Mouse (Mus musculus): ENCODE measurements around the gene Nfib. TPM values are rescaled to one million over a fixed set of nuclear protein-coding genes. Genes with fewer than 3 reads are reported as not detected.
A peak's percentile ranks its signal among the peaks of the same experiment; 100 is the strongest.

The Nfib gene
- polyA plus RNA-seq (2015; fragmentation: Nextera tagmentation; extraction: Ambion mirVana) = 52.4 and 52.8 TPM in 2 replicates

DNA sequence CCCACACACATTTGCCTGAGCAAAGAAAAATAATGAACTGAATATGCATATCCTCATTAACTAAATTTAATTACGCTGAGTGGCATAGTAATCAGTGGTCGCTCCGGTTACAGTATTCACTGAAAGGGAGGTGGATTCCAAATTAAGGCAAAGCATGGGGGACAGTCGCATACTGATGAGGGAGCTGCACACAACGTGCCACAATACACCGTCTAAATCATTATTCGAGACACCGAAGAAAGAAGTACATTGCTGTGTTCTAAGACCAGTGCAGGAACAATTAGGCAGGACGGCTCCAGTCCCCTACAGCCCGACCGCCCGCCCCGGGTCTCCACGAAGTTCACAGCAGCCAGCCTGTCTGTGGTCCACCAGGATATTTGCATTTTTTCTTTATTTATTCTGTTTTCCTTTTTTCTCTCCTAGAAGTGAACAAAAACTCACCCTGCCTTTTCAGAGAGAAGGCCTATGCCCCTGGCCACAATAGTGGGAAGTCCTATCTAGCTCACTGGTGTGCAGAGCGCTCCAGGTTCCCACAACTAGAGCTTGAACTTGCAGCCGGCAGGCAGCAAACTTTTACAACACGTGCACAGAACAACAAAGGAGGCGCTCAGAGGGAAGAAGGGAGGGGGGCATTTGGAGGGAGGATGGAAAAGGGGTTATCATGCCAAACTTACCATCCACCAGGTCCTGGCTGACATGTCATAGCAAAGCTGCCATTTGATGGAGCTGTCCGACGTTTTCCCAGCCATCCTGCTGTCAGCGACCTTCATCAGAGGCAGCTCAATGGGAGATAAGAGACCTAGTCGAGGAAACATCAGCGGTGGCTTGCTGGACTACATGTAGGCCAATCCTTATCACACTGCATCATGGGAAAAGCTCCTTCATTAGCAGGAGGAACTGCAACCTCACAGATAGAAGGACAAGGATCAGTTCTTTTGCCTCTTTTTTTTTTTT, at the start of gene Nfib:
Gene Nfib (minus strand): TSS at position 910 of the 954 bp plus-strand sequence.
- 20% methylated on average over 23 of the region's 23 CpGs for WGBS
- Histone ChIP-seq H3K4me1 (peaks cover 21% of the 10 kb centered on the region), H3K9me3 (no peaks in the 10 kb centered on the region), H3K4me3 (peak within 1 kb of the TSS; percentile 8), H3K36me3 (replicated peaks) (no peaks in the 10 kb centered on the region), H3K4me2 (peak within 1 kb of the TSS; percentile 28), H3K27me3 (replicated peaks) (no peaks in the 10 kb centered on the region), H3K27ac (peak within 1 kb of the TSS; percentile 46), H3K9ac (no peak within 1 kb of the TSS)
- peak; percentile 81 for ATAC-seq (replicated peaks)

GRCm38 (mm10) chr4:82735764-82736163, 30.2 kb upstream of the Nfib start:
- Histone ChIP-seq H3K27ac (no peak overlapping the region), H3K4me3 (no peak overlapping the region), H3K36me3 (replicated peaks) (no peaks in the 10 kb centered on the region), H3K27me3 (replicated peaks) (no peaks in the 10 kb centered on the region), H3K4me2 (no peak overlapping the region), H3K9ac (no peak overlapping the region), H3K9me3 (no peaks in the 10 kb centered on the region), H3K4me1 (no peaks in the 10 kb centered on the region)
- no peak for ATAC-seq (replicated peaks)
- WGBS = 79% methylated on average over 5 of the region's 5 CpGs

- Histone ChIP-seq H3K4me3 (no peak overlapping the region), H3K27me3 (replicated peaks) (no peaks in the 10 kb centered on the region), H3K9ac (no peak overlapping the region), H3K36me3 (replicated peaks) (no peaks in the 10 kb centered on the region), H3K4me2 (no peak overlapping the region), H3K27ac (no peak overlapping the region), H3K4me1 (no peaks in the 10 kb centered on the region), H3K9me3 (no peaks in the 10 kb centered on the region)
- ATAC-seq (replicated peaks) = no peak
- 89% methylated on average over 22 of the region's 22 CpGs for whole genome bisulfite sequencing
These were observed 29.4 kb upstream of the Nfib start for GRCm38 (mm10) chr4:82734765-82735481.

DNA sequence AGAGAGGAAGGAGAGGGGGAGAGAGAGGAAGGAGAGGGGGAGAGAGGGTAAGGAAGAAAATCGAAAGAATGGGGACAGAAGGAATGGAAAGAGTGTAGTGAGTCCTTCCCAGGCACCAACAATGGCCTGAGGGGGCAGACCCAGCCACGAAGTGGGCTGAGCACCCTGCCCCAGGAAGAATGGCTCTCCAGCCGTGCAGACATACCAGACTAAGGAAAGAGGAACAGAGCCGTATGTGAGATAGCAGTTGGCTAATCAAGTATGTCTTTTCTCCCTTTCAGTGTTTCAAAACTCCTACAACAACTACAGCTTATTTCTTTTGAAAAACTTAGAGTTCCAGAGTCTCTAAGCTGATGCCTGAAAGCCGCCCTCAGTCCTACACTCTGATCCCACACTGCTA, 28.8 kb upstream of the Nfib start:
- no peak overlapping the region for H3K27ac ChIP-seq
- no peaks in the 10 kb centered on the region for H3K36me3 ChIP-seq (replicated peaks)
- no peaks in the 10 kb centered on the region for H3K9me3 ChIP-seq
- no peak overlapping the region for H3K9ac ChIP-seq
- H3K27me3 ChIP-seq (replicated peaks) = no peaks in the 10 kb centered on the region
- H3K4me1 ChIP-seq = no peaks in the 10 kb centered on the region
- WGBS = 49% methylated on average over 5 of the region's 5 CpGs
- no peak for ATAC-seq (replicated peaks)
- no peak overlapping the region for H3K4me2 ChIP-seq
- H3K4me3 ChIP-seq = no peak overlapping the region

DNA sequence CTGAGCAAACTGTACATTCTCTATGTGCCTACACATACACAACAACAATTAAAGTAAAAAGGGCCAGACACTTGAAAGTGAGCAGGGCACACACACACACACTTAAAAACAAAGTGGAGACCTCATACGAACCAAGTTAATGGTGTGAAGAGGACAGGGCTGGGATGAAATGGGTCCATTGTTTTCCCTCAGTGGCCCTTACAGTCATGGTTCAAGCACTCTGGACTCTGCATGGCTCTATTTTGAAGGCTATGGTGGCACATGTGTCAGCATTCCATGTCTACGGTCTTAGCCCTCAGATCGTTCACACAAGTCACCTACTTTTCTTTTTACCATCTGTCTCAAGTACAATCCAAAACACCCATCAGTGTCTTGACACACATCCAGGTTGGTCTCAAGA, 28.1 kb upstream of the Nfib start:
- Histone ChIP-seq H3K9me3 (no peaks in the 10 kb centered on the region), H3K27me3 (replicated peaks) (no peaks in the 10 kb centered on the region), H3K4me2 (no peak overlapping the region), H3K4me1 (no peaks in the 10 kb centered on the region), H3K4me3 (no peak overlapping the region), H3K9ac (no peak overlapping the region), H3K36me3 (replicated peaks) (no peaks in the 10 kb centered on the region), H3K27ac (no peak overlapping the region)
- ATAC-seq (replicated peaks) = no peak
- WGBS = 81% methylated on average over 3 of the region's 3 CpGs

GRCm38 (mm10) chr4:82730248-82730887, 24.8 kb upstream of the Nfib start:
- no peaks in the 10 kb centered on the region for H3K4me1 ChIP-seq
- no peaks in the 10 kb centered on the region for H3K9me3 ChIP-seq
- ATAC-seq (replicated peaks) = no peak
- H3K4me2 ChIP-seq = no peak overlapping the region
- no peak overlapping the region for H3K4me3 ChIP-seq
- H3K27me3 ChIP-seq (replicated peaks) = no peaks in the 10 kb centered on the region
- no peaks in the 10 kb centered on the region for H3K36me3 ChIP-seq (replicated peaks)
- H3K27ac ChIP-seq = 0 out of 2 replicates have a peak overlapping the region, but pooled peaks have one; percentile 7
- H3K9ac ChIP-seq = no peak overlapping the region
- 13% methylated on average over 5 of the region's 5 CpGs for WGBS

DNA sequence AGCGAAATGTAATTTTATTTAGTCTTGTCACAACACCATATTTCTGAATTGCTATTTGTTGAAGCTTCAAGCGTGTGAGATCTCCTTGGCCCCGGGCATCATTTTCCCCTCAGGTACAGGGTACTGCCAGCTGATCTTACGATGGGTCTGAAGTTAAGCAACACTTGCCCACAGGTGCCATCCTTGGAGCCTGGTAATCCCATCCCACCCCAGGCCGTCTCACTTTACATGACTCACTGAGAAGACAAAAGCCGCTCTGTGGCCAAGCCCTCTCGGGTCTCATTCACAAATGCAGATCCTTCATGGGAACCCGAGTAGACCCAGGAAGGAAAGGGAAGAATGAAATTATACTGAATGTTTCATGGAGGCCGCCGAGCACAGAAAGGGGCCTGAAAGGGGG, 18.5 kb upstream of the Nfib start:
- WGBS = 59% methylated on average over 10 of the region's 10 CpGs
- H3K4me1 ChIP-seq = no peaks in the 10 kb centered on the region
- H3K4me2 ChIP-seq = no peak overlapping the region
- no peak for ATAC-seq (replicated peaks)
- H3K9me3 ChIP-seq = no peaks in the 10 kb centered on the region; the same call in 1 of the 2 replicates
- no peaks in the 10 kb centered on the region for H3K27me3 ChIP-seq (replicated peaks)
- H3K27ac ChIP-seq = no peak overlapping the region
- H3K36me3 ChIP-seq (replicated peaks) = no peaks in the 10 kb centered on the region
- H3K9ac ChIP-seq = no peak overlapping the region
- H3K4me3 ChIP-seq = no peak overlapping the region

DNA sequence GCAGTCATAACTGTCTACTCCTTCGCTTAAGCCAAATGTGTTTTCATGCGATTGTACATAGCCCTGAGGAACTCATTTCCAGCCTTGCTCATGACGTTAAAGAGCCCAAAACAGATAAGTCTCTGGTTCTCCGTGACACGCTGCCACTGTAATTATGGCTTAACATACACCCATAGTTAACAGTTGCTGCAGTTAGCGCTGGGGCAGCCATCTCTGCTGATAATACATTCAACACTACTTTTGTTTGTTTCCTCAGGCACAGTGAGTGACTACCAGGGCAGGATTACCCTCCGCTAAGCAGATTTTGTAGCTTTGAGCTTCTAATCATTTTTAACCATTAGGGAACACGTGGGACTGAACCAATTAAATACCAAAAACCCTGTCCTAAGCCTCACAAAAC, 17.5 kb upstream of the Nfib start:
- Histone ChIP-seq H3K27me3 (replicated peaks) (no peaks in the 10 kb centered on the region), H3K27ac (no peak overlapping the region), H3K4me3 (no peak overlapping the region), H3K9me3 (no peaks in the 10 kb centered on the region; the same call in 1 of the 2 replicates), H3K36me3 (replicated peaks) (no peaks in the 10 kb centered on the region), H3K9ac (no peak overlapping the region), H3K4me1 (no peaks in the 10 kb centered on the region), H3K4me2 (no peak overlapping the region)
- peak; percentile 73 for ATAC-seq (replicated peaks)
- 66% methylated on average over 8 of the region's 8 CpGs for WGBS

DNA sequence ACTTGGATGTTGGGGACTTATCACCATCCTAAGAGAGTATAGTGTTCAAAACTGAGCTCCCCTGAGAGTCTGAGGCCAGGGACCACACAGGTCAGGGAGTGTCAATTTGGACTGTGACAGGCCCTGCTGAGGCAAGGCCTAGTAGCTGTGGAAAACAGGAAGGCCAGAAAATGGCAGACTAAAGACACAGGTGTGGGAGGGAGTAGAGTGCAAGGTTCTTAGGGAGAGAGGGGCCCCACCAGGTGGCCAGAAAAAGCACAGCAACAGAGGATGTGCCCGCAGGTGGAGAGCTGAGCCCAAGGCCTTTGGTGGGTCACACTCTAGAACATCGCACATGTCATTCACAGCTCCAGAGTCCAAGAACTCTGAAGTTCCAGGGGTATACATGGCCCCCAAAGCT, 10.3 kb upstream of the Nfib start:
- H3K4me2 ChIP-seq = no peak overlapping the region
- no peaks in the 10 kb centered on the region for H3K27me3 ChIP-seq (replicated peaks)
- no peak overlapping the region for H3K9ac ChIP-seq
- H3K27ac ChIP-seq = no peak overlapping the region
- 79% methylated on average over 2 of the region's 2 CpGs for WGBS
- no peak for ATAC-seq (replicated peaks)
- no peak overlapping the region for H3K4me3 ChIP-seq
- no peaks in the 10 kb centered on the region for H3K36me3 ChIP-seq (replicated peaks)
- no peaks in the 10 kb centered on the region; the same call in 1 of the 2 replicates for H3K9me3 ChIP-seq
- H3K4me1 ChIP-seq = no peaks in the 10 kb centered on the region

DNA sequence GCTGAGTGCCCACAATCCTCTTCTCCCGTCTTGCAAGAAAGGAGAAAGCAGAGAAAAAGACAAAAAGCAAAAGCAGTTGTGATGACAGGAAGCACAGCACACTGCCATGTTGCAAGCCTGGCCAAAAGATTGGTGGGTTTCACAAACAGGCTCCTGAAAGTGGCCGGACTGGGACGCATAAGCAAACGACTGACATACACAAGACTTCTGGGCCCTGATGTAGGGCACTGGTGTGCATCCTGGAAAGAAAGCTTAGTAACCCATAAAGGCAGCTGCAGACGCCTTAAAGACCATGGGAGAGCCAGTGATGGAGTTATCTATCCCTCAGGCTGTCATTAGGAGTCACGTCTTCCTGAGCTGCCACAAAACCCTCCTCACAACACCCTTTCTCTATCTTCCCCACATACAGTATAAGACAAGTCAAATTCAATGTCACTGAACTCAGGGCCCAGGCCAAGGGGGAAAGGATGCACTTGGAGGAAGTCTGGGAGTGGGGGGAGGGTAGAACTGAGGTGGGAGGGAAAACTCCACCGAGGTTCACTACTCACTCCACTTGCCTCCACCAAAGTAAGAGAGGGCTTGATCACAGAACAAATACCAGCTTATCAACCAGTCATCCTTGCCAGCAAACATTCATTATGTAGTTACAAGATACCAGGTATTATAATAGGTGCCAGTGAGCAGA, 6.2 kb upstream of the Nfib start:
- Histone ChIP-seq H3K9ac (no peak overlapping the region), H3K4me3 (no peak overlapping the region), H3K4me2 (no peak overlapping the region), H3K4me1 (0 out of 2 replicates have a peak, but pooled peaks cover 3% of the 10 kb centered on the region), H3K36me3 (replicated peaks) (no peaks in the 10 kb centered on the region), H3K27me3 (replicated peaks) (no peaks in the 10 kb centered on the region), H3K9me3 (no peaks in the 10 kb centered on the region), H3K27ac (no peak overlapping the region)
- WGBS = 82% methylated on average over 7 of the region's 7 CpGs
- no peak for ATAC-seq (replicated peaks)

DNA sequence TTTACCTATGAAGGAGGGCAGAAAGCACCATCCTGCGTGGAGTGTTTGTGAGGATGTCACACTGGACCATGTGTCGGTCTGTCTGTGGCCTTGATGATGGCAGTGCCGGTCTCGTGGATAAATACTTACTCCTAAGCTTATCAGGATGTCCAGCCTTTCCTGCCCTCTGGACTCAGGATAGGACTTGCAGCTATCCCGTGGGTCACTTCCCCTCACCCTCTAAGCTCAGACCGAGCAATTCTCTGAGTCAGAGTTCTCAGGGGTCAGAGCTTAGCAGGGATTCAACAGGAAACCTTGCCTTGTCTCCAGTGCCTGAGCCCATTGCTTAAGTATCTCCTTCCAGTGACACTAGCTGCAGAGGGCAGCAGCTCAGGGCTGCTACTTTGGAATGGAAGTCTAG, 4.1 kb upstream of the Nfib start:
- H3K9ac ChIP-seq = no peak overlapping the region
- no peaks in the 10 kb centered on the region for H3K36me3 ChIP-seq (replicated peaks)
- H3K9me3 ChIP-seq = no peaks in the 10 kb centered on the region
- H3K4me1 ChIP-seq = peaks cover 21% of the 10 kb centered on the region
- no peak overlapping the region for H3K27ac ChIP-seq
- H3K4me3 ChIP-seq = no peak overlapping the region
- no peak overlapping the region for H3K4me2 ChIP-seq
- WGBS = 80% methylated on average over 6 of the region's 6 CpGs
- no peak for ATAC-seq (replicated peaks)
- H3K27me3 ChIP-seq (replicated peaks) = no peaks in the 10 kb centered on the region

All from midbrain, embryonic 15.5 days (tissue).